Mouse (Mus musculus) right cerebral cortex, postnatal 4 days (tissue): ENCODE data around the gene Zfp658.
A peak's percentile ranks its signal among the peaks of the same experiment; 100 is the strongest.

Source experiments
- DNase-seq: peaks from one replicate; pipeline ENCODE4 v3.0.0-alpha.2; 2022

Zfp658 gene

GRCm38 (mm10) chr7:43584790-43585189 is 22.7 kb downstream of the Zfp658 start:
- DNase-seq, result no peak

GRCm38 (mm10) chr7:43601884-43602283 is 39.8 kb downstream of the Zfp658 start:
- no peak for DNase-seq

GRCm38 (mm10) chr7:43606896-43607742 is 45.1 kb downstream of the Zfp658 start, which contains the start of gene Zfp819:
Zfp819 (plus strand) TSS chr7:43607169.
- peak; percentile 72 for DNase-seq

- DNase-seq, result no peak
Measured at GRCm38 (mm10) chr7:43607743-43608287, 45.8 kb downstream of the Zfp658 start.

GRCm38 (mm10) chr7:43608316-43608824 is 46.3 kb downstream of the Zfp658 start:
- DNase-seq, result no peak

- no peak for DNase-seq
Measured at GRCm38 (mm10) chr7:43613816-43614551, 51.9 kb downstream of the Zfp658 start.

GRCm38 (mm10) chr7:43622927-43623326 is 60.9 kb downstream of the Zfp658 start:
- no peak for DNase-seq

GRCm38 (mm10) chr7:43623819-43624218 is 61.8 kb downstream of the Zfp658 start:
- DNase-seq, result no peak
